Mouse (Mus musculus): ENCODE results near the gene Gemin5.
"Not testable (repeated sequence)": the region's sequence is repeated elsewhere in the genome, so short reads cannot be mapped to it uniquely, and the experiment has no call there.

Gene Gemin5

DNA sequence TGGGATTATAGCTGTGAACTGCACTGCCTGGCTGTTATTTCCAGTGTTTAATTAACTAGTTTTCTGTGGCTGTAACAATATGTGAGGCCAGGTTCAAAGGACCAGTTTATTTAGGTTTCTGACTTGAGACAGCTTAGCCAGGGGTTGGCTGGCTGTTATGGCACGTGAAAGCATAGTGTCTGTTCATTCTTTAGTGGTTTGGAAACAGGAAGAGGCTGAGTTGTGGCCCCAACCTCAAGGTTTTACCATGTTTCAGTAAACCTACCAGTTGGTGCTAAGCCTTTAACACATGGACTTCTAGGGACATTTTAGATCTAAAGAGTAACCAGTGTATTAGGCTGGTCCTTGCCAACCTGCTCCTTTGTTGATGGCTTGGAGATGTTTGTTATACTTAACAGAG lies 51.8 kb downstream of the Gemin5 start:
- no peak for DNase-seq (ENCODE audit: low read depth, low spot score)

DNA sequence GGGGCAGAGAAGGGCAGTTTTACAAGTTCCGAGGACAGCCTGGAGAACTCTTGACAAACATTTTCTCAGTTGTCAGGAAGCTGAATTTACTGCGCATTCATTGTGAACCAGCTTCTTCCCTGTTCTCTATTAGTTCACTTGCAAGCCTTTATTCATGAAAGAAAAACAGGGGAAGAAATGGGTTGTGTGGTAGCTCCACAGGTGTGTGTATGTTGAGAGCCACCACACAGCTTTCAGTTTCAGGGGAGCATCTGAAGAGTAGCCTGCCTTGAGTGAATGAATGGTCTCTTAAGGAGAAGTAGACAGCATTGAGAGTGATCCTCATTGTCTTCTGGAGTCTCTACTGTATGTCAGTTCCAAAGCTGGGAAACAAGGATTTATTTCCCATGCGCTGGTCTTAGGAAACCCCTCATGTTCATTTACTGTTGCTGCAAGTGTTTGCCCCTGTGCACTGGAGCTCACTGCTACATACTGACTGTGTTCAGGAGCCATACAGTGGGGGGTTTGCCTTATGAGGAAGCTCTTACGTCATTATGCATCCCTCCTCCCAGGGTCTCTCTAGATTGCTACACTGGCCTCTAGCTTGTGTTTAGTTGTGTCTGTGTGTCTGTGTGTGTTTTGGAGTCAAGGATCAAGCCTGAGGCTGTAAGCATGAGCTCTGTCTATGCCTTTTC lies 60.5 kb downstream of the Gemin5 start:
- DNase-seq (ENCODE audit: low read depth, low spot score), result no peak

DNA sequence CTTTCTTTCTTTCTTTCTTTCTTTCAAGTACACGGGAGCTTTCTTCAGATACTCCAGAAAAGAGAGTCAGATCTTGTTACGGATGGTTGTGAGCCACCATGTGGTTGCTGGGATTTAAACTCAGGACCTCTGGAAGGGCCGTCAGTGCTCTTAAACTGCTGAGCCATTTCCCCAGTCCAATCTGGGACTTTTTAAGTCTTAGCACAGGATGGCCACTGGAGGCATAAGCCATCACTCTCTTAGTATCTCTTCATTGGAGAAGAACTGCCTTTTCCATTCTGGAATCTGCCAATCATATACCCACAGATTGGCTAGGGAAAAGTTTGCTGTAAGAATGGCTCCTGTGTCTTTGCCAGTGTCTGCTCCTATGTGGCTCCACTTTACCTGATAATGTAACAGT lies 61.3 kb downstream of the Gemin5 start:
- no peak for DNase-seq (ENCODE audit: low read depth, low spot score)

DNA sequence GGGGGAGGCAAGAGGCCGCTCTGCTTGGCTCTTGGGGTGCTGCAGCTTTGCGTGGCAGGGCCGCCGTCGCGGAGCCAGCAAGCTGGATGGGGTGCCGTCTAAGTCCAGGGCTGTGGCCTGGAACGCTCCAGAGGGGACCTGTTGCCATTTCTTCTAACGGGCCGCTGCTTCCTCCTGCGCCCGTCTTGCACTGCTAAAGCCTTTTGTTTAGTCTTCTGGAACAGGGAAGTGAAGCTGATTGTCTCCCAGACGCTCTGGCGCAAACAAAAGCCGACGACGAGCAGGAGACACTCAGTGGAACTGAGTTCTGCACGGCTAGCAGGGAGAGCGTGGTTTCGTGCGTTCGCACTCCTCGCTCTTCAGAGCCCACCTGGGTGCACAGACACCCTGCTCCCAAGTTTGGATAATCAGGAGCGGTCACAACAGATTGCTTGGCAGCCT lies 64.0 kb downstream of the Gemin5 start:
- DNase-seq (ENCODE audit: low read depth, low spot score), result no peak

DNA sequence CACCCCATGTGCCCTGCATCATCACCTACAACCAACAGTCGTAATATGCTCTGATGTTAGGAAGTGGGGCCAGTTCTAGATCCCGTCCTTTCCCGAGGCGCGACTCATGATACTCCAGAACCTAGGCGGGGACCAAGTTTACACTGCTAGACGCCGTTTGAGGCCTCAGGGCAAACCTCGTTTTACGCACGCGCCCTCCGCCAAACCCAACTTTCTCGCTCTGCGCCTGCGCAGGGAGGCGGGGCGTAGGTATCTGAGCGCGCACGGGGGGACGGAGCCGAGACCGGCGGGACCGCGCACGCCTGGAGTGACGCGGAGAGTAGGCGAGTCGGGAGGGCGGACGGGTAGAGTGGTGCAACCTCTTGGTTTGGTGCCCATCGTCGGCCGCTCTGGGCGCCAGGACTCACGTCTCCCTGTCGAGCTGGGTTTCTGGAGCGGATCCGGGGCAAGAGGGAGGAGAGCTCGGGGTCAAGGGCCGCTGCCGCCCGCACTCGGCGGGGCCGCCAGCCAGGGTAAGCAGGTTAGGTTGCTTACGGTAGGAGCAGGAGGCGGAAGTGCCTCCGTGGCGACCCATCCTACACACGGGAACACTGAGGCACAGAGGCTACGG lies 64.5 kb downstream of the Gemin5 start, which contains the start of gene Cnot8:
Gene Cnot8, plus strand, starts transcription at position 457 of the 610 bp plus-strand sequence.
- peak; percentile 98 for DNase-seq (ENCODE audit: low read depth, low spot score)

DNA sequence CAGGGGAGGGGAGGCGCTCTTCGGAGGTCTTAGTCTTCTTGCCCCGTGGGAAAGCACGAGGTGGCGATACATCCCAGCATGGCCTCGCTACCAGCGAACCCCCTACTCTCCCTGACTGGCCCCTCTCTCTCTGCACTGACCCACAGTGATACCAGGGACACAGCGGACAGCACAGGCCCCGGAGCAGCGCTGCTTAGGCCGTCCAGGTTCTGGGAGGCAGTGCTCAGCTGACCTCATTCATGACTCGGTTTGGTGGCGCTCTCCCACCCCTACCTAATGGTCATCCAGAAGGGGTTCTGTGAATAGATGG lies 65.0 kb downstream of the Gemin5 start:
- DNase-seq (ENCODE audit: low read depth, low spot score), result no peak

DNA sequence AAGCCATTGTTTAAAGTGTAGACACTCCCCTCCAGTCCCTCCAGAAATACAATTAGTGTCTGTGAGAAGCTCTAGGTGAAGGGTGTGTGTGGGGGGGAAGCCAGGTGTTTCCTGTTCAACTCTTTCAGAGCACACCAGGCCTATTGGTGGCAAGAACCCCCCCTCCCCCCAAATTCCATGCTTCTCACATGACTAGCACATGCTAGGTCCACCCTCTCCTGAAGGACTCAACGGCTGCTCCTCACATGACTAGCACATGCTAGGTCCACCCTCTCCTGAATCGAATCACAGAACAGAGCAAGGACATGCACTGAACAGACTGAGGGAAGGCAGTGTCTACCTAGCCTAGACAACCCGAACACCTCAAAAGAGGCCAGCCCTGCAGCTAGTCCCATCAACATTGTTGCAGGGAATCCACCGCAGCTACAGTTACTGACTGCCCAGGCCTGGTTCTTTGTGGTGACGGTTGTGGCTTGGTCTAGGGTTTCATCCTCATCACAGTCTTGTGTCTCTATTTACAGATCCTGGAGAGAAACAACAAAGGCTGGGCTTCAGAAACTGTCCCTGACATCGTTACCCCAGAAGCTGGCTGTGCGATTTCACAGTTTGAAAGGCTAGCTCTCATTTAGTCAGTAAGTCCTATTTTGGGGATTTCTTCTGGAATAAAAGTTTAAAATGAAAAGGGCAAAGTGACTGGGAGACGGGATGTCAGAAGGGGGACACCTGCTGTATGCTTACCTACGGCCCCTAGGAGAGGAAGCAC lies 65.6 kb downstream of the Gemin5 start:
- DNase-seq (ENCODE audit: low read depth, low spot score), result no peak

DNA sequence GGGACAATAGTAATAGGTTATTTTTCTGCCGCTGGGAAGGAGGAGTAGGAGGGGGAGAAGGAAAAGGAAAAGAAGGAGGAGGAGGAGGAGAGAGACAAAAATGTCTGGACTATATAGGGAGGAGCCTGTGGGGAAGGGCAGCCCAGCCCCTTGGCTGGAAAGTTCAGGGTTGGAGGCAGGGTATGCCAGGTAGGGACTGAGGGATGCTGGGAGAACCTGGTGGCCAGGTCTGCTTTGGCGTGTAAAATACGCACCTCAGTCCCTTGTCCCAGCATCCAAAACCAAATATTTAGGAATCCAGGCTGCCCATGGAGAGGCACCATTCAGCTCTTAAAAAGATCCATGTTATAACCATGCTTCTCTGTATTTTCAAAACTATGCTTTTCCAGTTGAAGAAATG lies 66.2 kb downstream of the Gemin5 start:
- no peak for DNase-seq (ENCODE audit: low read depth, low spot score)

DNA sequence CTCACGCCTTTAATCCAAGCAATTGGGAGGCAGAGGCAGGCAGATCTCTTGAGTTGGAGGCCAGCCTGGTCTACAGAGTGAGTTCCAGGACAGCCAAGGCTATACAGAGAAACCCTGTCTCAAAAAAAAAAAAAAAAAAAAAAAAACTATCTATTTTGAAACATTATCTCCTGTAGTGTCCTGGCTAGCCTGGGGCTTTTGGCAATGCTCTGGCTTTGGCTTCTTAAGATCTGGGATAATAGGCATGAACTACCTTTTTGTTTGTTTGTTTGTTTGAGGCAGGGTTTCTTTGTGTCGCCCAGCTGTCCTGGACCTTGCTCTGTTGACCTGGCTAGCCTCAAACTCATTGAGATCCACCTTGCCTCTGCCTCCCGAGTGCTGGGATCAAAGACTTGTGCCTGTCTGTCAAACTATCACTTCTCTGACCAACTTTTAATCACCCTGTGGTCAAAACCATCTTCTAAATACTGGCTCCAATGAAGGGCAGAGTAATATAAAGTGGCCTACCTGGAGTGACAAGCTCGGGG lies 67.1 kb downstream of the Gemin5 start:
- DNase-seq (ENCODE audit: low read depth, low spot score), result no peak

DNA sequence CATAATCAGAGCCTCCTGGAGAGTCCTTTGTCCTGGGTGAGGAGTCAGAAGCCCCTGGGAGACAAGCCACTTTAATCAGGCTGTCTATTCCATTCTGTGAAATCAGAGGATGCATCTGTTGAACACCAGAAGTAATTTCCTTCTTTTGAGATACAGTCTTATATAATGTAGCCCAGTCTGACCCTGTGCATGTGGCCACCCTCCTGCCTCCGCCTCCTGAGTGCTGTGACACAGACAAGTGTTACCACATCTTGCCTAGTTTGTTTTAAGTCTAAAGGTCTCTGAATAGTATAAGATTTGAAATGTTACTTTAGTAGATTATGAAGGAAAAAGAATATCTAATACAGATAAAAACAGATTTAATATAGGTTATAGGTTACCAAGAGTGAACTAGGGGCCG lies 68.3 kb downstream of the Gemin5 start:
- no peak for DNase-seq (ENCODE audit: low read depth, low spot score)

DNA sequence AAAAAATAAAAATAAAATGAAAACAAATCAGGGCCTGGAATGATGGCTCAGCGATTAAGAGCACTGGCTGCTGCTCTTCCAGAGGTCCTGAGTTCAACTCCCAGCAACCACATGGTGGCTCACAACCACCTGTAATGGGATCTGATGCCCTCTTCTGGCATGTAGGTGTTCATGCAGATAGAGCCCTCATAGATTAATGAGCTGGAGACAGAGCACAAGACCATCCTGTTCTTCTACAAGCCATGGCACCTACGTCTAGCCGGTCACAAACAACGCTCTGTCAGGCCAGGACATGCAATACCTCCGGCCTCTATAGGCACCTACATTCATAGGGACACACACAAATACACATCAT lies 70.0 kb downstream of the Gemin5 start:
- not testable (repeated sequence) for DNase-seq (ENCODE audit: low read depth, low spot score)

DNA sequence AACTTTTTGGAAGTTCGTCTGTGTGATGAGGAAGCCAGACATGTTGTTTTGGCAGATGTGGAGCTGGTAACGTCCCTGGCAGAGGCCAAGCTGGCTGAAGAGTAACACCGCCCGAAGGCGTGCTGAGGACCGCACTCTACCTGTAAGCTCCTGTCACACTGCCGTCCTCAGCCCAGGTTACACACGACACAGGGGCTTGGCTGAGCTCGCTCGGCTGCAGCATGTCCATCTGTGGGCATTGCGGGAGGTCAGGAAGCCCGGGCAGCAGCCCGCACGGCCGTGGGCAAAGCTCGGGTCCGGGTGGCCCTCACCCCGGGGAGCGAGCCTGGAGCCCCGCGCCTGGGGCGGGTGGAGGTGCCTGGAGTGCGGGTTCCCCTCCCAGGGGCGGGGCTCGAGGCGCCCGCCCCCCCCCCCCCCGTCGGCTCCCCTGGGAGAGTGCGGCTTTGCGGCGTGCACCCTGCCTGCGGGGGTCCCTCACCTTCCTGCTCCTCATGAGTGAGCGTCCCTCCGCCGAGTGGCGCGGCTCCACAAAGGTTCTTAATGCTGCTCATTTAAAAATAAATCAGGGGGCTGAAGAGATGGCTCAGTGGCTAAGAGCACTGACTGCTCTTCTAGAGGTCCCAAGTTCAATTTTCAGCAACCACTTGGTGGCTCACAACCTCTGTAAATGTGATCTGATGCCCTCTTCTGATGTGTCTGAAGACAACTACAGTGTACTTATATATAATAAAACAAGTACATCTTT lies 70.5 kb downstream of the Gemin5 start:
- no peak for DNase-seq (ENCODE audit: low read depth, low spot score)

DNA sequence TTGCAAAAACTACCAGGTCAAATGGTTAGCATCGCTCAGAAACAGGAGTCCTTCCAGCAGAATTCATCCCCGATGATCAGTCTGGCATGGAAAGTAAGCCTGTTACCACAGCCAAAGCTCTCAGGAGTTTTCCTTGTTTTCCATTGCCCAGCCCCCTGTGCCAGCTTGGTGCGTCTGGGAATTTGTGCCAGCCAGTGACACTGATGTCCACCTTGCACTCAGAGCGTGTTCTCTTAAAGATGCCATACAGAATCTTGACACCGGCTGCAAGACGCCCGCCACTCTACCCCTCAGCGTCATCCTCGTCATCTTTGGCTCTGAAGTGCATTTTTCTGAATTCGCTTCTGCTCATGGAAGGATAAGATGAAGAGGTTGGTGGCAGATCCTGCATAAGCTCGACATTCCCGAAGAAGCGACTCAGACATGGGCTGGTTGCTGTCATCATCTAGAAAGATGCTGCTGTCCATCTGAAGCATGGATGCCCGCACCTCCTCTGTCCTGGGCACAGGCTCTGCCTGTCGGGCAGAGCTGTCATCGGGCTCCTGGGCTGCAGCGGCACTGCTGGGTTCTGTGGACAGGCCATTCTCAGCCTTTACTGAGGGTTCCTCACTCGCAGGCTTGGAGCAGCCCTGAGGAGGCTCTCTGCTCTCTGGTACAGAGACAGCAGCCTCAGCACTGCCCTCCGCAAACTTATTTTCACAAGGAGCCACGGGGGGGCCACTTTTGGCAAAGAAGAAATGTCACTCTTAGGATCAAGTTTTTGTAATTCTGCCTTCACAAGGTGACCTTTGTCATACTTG lies 71.3 kb downstream of the Gemin5 start:
- DNase-seq (ENCODE audit: low read depth, low spot score), result no peak

DNA sequence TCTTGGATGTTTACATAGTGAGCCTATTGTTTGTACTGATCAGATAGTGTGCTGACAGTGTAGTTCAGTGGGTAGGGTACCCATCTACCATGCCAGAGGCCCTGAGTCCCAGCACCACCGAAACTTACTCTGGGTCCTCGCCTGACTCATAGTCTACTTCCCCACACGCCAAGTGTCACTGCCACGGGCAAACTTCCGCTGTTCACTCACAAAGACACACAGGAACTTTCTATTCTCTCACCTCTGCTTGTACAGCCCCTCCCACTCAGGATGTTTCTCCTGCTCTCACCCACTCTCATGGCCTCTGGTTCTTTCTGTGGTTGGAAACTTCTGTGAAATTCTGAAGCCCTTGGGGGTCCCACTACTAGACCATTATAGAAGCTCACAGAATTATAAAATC lies 72.2 kb downstream of the Gemin5 start:
- no peak for DNase-seq (ENCODE audit: low read depth, low spot score)

DNA sequence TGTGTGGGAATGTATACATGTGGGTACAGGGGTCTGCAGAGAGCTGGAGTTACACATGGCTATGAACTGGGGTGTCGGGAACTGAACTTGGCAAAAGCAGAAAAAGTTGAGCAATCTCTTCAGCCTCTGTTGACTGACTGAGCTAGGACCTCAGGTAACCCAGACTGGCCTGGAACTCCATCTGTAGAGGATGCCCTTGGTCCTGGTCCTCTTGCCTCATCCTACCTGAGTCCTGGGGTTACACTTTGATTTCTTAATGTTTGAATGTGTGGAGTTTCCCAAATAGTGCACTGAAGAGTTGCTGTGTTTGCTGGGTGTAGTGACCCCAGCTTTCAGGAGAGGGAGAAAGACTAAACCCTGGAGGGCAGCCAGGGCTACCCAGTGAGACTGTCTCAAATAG lies 72.8 kb downstream of the Gemin5 start:
- DNase-seq (ENCODE audit: low read depth, low spot score), result no peak

DNA sequence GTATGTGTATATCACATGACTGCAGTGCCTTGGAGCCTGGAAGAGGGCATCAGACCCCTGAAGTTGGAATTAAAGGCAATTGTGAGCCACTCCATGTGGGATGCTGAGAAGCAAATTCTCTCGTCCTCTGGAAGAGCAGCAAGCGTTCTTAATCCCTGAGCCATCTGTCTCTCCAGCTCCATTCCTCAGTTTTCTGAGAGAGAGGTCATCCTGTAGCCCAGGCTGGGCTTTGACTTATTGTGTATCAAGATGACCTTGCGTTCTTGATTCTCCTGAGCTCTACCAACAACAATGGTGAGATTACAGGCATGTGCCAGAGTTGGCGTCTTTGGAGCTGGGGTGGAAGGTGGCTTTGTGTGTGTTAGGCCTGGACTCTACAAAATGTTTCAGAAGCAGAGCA lies 73.6 kb downstream of the Gemin5 start:
- DNase-seq (ENCODE audit: low read depth, low spot score), result no peak

DNA sequence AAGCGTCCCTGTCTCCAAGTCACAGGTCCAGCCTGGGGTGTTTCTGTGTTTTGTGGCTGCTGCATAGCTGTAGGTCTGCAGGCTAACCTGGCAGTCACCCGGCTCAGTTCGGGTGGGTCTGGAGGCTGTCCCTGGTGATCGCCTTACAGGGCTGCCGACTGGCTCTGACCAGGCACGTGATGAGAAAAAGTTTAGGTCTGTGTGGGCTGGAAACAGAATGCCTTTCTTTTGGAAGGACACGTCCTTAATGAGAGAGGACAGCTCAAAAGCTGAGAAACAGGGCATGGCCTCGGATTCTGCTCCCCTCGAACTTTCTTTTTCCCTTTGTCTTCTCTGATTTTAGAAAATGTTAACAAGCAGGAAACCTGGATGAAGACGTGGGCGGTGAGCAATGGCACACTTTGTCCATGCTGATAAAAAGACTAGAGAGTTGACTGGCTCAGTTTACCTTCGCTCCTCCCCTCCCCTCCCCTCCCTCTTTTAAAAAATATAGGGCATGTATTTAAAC lies 75.3 kb downstream of the Gemin5 start, which contains the start of gene Gm12248:
Gene Gm12248, minus strand, starts transcription at position 114 of the 508 bp plus-strand sequence.
- DNase-seq (ENCODE audit: low read depth, low spot score), result no peak

DNA sequence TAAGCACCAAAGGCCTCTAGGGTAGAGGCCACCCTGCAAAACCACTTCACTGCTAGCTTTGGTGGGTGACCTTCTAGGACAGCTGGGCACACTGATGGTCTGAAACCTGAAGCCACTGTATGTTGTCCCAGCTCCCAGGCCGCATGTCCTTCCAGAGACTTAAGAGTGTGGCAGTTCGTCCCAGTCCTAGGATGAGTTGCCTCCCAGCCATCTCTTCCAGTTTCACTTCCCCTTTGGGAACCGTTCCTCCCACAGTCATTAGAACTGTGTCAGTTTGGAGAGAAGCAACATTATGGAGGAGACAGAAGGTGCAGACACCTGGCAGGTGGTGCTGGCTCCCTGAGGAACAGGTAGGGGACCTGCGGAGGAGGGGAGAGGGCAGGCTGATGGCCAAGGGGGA lies 75.8 kb downstream of the Gemin5 start:
- no peak for DNase-seq (ENCODE audit: low read depth, low spot score)

DNA sequence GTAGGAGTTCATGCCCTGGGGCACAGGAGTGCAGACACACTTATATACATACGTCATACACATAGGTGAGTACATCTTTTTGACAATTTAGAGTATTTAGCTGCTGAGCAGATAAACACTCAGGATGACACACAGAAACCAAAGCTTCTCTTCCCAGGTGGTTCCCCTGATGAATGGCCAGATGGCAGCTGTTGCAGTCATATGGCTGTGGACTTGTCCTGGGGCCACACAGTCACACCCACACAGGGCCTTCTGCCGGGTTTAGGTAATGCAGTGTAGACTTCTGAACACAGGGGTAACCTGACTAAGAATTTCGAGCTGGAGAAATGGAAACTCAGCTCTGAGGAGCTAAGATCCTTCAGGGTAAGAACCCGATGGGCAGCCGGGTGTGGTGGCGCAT lies 86.6 kb downstream of the Gemin5 start:
- DNase-seq (ENCODE audit: low read depth, low spot score), result no peak

DNA sequence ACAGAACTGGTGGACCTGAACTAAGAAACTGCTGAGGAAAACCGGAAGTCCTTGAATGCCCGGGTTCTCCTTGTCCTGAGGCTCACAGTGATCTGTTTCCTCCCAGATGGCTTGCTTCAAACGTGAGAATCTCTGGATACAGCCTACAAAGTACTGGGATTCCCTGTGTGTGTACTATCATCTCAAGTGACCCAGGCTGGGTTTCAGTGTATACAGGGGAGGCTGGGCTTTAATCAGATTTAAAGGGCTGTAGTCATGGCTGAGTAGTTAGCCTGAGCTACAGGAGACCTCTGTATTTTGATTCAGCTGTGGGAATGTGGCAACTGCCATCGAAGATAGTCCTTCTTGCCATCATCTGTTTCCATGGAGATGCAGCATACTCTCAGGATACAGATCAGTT lies 91.1 kb downstream of the Gemin5 start:
- no peak for DNase-seq (ENCODE audit: low read depth, low spot score)

DNA sequence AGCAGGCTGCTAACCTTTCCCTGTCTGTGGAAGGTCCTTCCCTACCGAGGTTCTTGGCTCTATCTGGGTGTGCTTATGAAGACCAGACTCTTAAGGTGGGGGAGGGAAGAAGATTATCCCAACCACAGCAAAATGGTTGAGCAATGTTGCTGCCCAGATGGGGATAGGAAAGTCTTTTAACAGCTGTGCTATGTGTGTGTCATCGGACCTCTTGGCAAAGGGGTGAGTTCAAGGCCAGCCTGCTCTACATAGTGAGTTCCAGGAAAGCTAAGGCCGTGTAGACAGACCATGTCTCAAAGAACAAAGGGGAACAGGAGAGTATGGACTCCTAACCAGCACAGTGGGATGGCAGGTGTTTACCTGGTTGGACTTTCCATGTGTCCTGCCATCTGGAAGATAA lies 95.4 kb downstream of the Gemin5 start:
- no peak for DNase-seq (ENCODE audit: low read depth, low spot score)

All from retina, adult 2 months (tissue).